Mouse (Mus musculus) embryonic facial prominence, embryonic 15.5 days (tissue): ENCODE measurements around the gene Cks2. TPM values are rescaled to one million over a fixed set of nuclear protein-coding genes. Genes with fewer than 3 reads are reported as not detected.
"Not testable (repeated sequence)": the region's sequence is repeated elsewhere in the genome, so short reads cannot be mapped to it uniquely, and the experiment has no call there.

Experiments used
- ATAC-seq: fragments of 200-750 bp; cut with Nextera tagmentation; 2 replicates; pipeline ENCODE4 v1.8.0; 2017; ENCODE audit warnings: low read depth, moderate TSS enrichment; ENCODE audit not compliant: insufficient number of reproducible peaks, low FRiP score, low TSS enrichment
- H3K27ac ChIP-seq: fragments of 300-500 bp; sonication (generic); replicated peaks from 2 replicates; pipeline ENCODE4 v1.5.1; 2015; ENCODE audit warnings: mild to moderate bottlenecking, inconsistent platforms
- H3K27me3 ChIP-seq: fragments of 300-500 bp; sonication (generic); 2 replicates; pipeline ENCODE4 v1.6.1; 2015; ENCODE audit warnings: inconsistent platforms
- H3K36me3 ChIP-seq: fragments of 300-500 bp; sonication (generic); 2 replicates; pipeline ENCODE4 v1.6.1; 2015; ENCODE audit warnings: mild to moderate bottlenecking, inconsistent platforms
- H3K4me1 ChIP-seq: fragments of 300-500 bp; sonication (generic); 2 replicates; pipeline ENCODE4 v1.6.1; 2015; ENCODE audit warnings: inconsistent platforms
- H3K4me2 ChIP-seq: fragments of 300-500 bp; sonication (generic); replicated peaks from 2 replicates; pipeline ENCODE4 v1.6.1; 2015; ENCODE audit warnings: mild to moderate bottlenecking, inconsistent platforms
- H3K4me3 ChIP-seq: fragments of 300-500 bp; sonication (generic); replicated peaks from 2 replicates; pipeline ENCODE4 v1.5.1; 2015; ENCODE audit warnings: mild to moderate bottlenecking, inconsistent platforms
- H3K9ac ChIP-seq: fragments of 300-500 bp; sonication (generic); 2 replicates; pipeline ENCODE4 v1.6.1; 2015; ENCODE audit warnings: inconsistent platforms
- H3K9me3 ChIP-seq: fragments of 300-500 bp; sonication (generic); replicated peaks from 2 replicates; pipeline ENCODE4 v1.6.1; 2016; ENCODE audit warnings: inconsistent platforms
- WGBS: fragments of 180-500 bp; shearing (Covaris S2); methylation state at CpG from one replicate; pipeline ENCODE4 v1.1.7; 2015; 5-methylcytosine and 5-hydroxymethylcytosine counted together
- polyA plus RNA-seq: library from polyadenylated mRNA; unstranded; fragments of >200 nt; fragmentation: Nextera tagmentation; extraction: Ambion mirVana; gene quantifications from 2 replicates; pipeline ENCODE4 v1.2.1, GENCODE M21; 2015

The Cks2 gene
- polyA plus RNA-seq, 1 experiment from 2014 or later: 250 TPM

- Histone ChIP-seq H3K4me2 (no peak overlapping the region), H3K4me1 (peaks cover 15% of the 10 kb centered on the region), H3K27me3 (no peaks in the 10 kb centered on the region), H3K4me3 (no peak overlapping the region), H3K9me3 (no peaks in the 10 kb centered on the region), H3K27ac (no peak overlapping the region), H3K36me3 (peaks cover 62% of the 10 kb centered on the region), H3K9ac (no peak overlapping the region)
- ATAC-seq: no peak
- 94% methylated on average over 9 of the region's 9 CpGs for whole genome bisulfite sequencing
Observed at GRCm38 (mm10) chr13:51653961-51654360, 8.9 kb downstream of the Cks2 start.

- Histone ChIP-seq H3K9me3 (no peaks in the 10 kb centered on the region), H3K27ac (no peak overlapping the region), H3K4me1 (peaks cover 10% of the 10 kb centered on the region; the same call in 1 of the 2 replicates), H3K4me2 (no peak overlapping the region), H3K4me3 (no peak overlapping the region), H3K27me3 (no peaks in the 10 kb centered on the region), H3K9ac (no peak overlapping the region), H3K36me3 (peaks cover 87% of the 10 kb centered on the region)
- 95% methylated on average over 13 of the region's 13 CpGs for WGBS
- ATAC-seq: no peak
Observed at GRCm38 (mm10) chr13:51656516-51657235, 11.6 kb downstream of the Cks2 start.

GRCm38 (mm10) chr13:51658094-51658493 lies 13.1 kb downstream of the Cks2 start:
- no peak overlapping the region for H3K9ac ChIP-seq
- H3K27me3 ChIP-seq: no peaks in the 10 kb centered on the region
- no peaks in the 10 kb centered on the region for H3K4me1 ChIP-seq
- no peak overlapping the region for H3K27ac ChIP-seq
- H3K36me3 ChIP-seq: peaks cover 92% of the 10 kb centered on the region
- H3K4me2 ChIP-seq: no peak overlapping the region
- no peaks in the 10 kb centered on the region for H3K9me3 ChIP-seq
- no peak for ATAC-seq
- H3K4me3 ChIP-seq: no peak overlapping the region
- 88% methylated on average over 3 of the region's 3 CpGs for WGBS

GRCm38 (mm10) chr13:51659573-51659972 lies 14.5 kb downstream of the Cks2 start:
- no peak overlapping the region for H3K9ac ChIP-seq
- no peak overlapping the region for H3K27ac ChIP-seq
- no peak overlapping the region for H3K4me2 ChIP-seq
- no peaks in the 10 kb centered on the region for H3K4me1 ChIP-seq
- H3K9me3 ChIP-seq: no peaks in the 10 kb centered on the region
- no peak overlapping the region for H3K4me3 ChIP-seq
- WGBS: 94% methylated on average over 7 of the region's 7 CpGs
- no peak for ATAC-seq
- peaks cover 87% of the 10 kb centered on the region for H3K36me3 ChIP-seq
- H3K27me3 ChIP-seq: no peaks in the 10 kb centered on the region

GRCm38 (mm10) chr13:51663561-51663960 lies 18.5 kb downstream of the Cks2 start:
- no peak overlapping the region for H3K4me2 ChIP-seq
- no peaks in the 10 kb centered on the region for H3K9me3 ChIP-seq
- 96% methylated on average over 2 of the region's 2 CpGs for WGBS
- no peaks in the 10 kb centered on the region for H3K27me3 ChIP-seq
- H3K4me1 ChIP-seq: no peaks in the 10 kb centered on the region
- no peak overlapping the region for H3K9ac ChIP-seq
- no peak overlapping the region for H3K4me3 ChIP-seq
- H3K27ac ChIP-seq: no peak overlapping the region
- H3K36me3 ChIP-seq: peaks cover 86% of the 10 kb centered on the region
- ATAC-seq: no peak

GRCm38 (mm10) chr13:51668195-51668594 lies 23.2 kb downstream of the Cks2 start:
- not testable (repeated sequence) for H3K4me2 ChIP-seq, H3K4me1 ChIP-seq, H3K9me3 ChIP-seq, H3K4me3 ChIP-seq, H3K9ac ChIP-seq, ATAC-seq, H3K27me3 ChIP-seq, H3K27ac ChIP-seq
- WGBS: 86% methylated on average over 12 of the region's 12 CpGs
- peaks cover 76% of the 10 kb centered on the region for H3K36me3 ChIP-seq

- H3K4me2 ChIP-seq: no peak overlapping the region
- no peak overlapping the region for H3K4me3 ChIP-seq
- peaks cover 89% of the 10 kb centered on the region for H3K36me3 ChIP-seq
- H3K9ac ChIP-seq: no peak overlapping the region
- ATAC-seq: 0 out of 2 replicates have a peak, but pooled peaks have one; percentile 40
- 59% methylated on average over 4 of the region's 4 CpGs for WGBS
- no peak overlapping the region for H3K27ac ChIP-seq
- H3K9me3 ChIP-seq: no peaks in the 10 kb centered on the region
- no peaks in the 10 kb centered on the region for H3K27me3 ChIP-seq
- H3K4me1 ChIP-seq: no peaks in the 10 kb centered on the region
Observed at GRCm38 (mm10) chr13:51676641-51677040, 31.6 kb downstream of the Cks2 start.

- 91% methylated on average over 12 of the region's 12 CpGs for WGBS
- Histone ChIP-seq H3K4me3 (no peak overlapping the region), H3K36me3 (peaks cover 89% of the 10 kb centered on the region), H3K27ac (no peak overlapping the region), H3K9me3 (no peaks in the 10 kb centered on the region), H3K27me3 (no peaks in the 10 kb centered on the region), H3K4me2 (no peak overlapping the region), H3K4me1 (no peaks in the 10 kb centered on the region), H3K9ac (no peak overlapping the region)
- no peak for ATAC-seq
Observed at GRCm38 (mm10) chr13:51677041-51677440, 32.0 kb downstream of the Cks2 start.

GRCm38 (mm10) chr13:51677630-51678185 lies 32.7 kb downstream of the Cks2 start:
- Histone ChIP-seq H3K9me3 (no peaks in the 10 kb centered on the region), H3K4me2 (no peak overlapping the region), H3K27me3 (no peaks in the 10 kb centered on the region), H3K27ac (no peak overlapping the region), H3K4me1 (no peaks in the 10 kb centered on the region), H3K36me3 (peaks cover 95% of the 10 kb centered on the region), H3K9ac (no peak overlapping the region), H3K4me3 (no peak overlapping the region)
- WGBS: 88% methylated on average over 7 of the region's 7 CpGs
- no peak for ATAC-seq

- Histone ChIP-seq H3K4me1 (no peaks in the 10 kb centered on the region), H3K36me3 (peaks cover 97% of the 10 kb centered on the region), H3K9me3 (no peaks in the 10 kb centered on the region), H3K4me2 (no peak overlapping the region), H3K27ac (no peak overlapping the region), H3K27me3 (no peaks in the 10 kb centered on the region), H3K4me3 (no peak overlapping the region), H3K9ac (no peak overlapping the region)
- 88% methylated on average over 6 of the region's 6 CpGs for WGBS
- ATAC-seq: no peak
Observed at GRCm38 (mm10) chr13:51678687-51679086, 33.7 kb downstream of the Cks2 start.

- Histone ChIP-seq H3K27ac (no peak overlapping the region), H3K36me3 (peaks cover 96% of the 10 kb centered on the region), H3K9ac (no peak overlapping the region), H3K9me3 (no peaks in the 10 kb centered on the region), H3K4me1 (no peaks in the 10 kb centered on the region), H3K4me3 (no peak overlapping the region), H3K4me2 (no peak overlapping the region), H3K27me3 (no peaks in the 10 kb centered on the region)
- no peak for ATAC-seq
- WGBS: 70% methylated on average over 4 of the region's 4 CpGs
Observed at GRCm38 (mm10) chr13:51679332-51679731, 34.3 kb downstream of the Cks2 start.

GRCm38 (mm10) chr13:51681076-51681475 lies 36.0 kb downstream of the Cks2 start:
- Histone ChIP-seq H3K4me3 (no peak overlapping the region), H3K9me3 (no peaks in the 10 kb centered on the region), H3K4me2 (no peak overlapping the region), H3K4me1 (no peaks in the 10 kb centered on the region), H3K9ac (no peak overlapping the region), H3K27me3 (no peaks in the 10 kb centered on the region), H3K36me3 (peaks cover 96% of the 10 kb centered on the region), H3K27ac (no peak overlapping the region)
- WGBS: 75% methylated on average over 5 of the region's 5 CpGs
- ATAC-seq: no peak
